Mouse (Mus musculus): Measurements from ENCODE around the gene Mgat4c. TPM values are rescaled to one million over a fixed set of nuclear protein-coding genes. Genes with fewer than 3 reads are reported as not detected.

Mgat4c gene
- polyA plus RNA-seq, 1 experiment from 2014 or later: 56.3 TPM

GRCm38 (mm10) chr10:102191646-102192045 is 510.4 kb downstream of the Mgat4c start:
- Histone ChIP-seq H3K36me3 (replicated peaks; ENCODE audit: control insufficient read depth, insufficient read depth) (no peaks in the 10 kb centered on the region), H3K4me1 (replicated peaks; ENCODE audit: control insufficient read depth, insufficient read depth, low read length) (no peaks in the 10 kb centered on the region), H3K4me2 (replicated peaks) (no peak overlapping the region), H3K4me3 (replicated peaks; ENCODE audit: low read length) (no peak overlapping the region), H3K9me3 (ENCODE audit: control insufficient read depth, low read length) (0 out of 2 replicates have a peak, but pooled peaks cover 3% of the 10 kb centered on the region), H3K9ac (no peak overlapping the region), H3K27me3 (ENCODE audit: control insufficient read depth, insufficient read depth, low read length) (no peaks in the 10 kb centered on the region), H3K27ac (no peak overlapping the region)
- ATAC-seq (ENCODE audit: low FRiP score) (no peak), DNase-seq (ENCODE audit: low spot score) (no peak)
- WGBS: 93% methylated on average over 1 of the region's 1 CpGs

- WGBS: 72% methylated on average over 4 of the region's 4 CpGs
- Histone ChIP-seq H3K4me2 (replicated peaks) (no peak overlapping the region), H3K4me1 (replicated peaks; ENCODE audit: control insufficient read depth, insufficient read depth, low read length) (no peaks in the 10 kb centered on the region), H3K27ac (no peak overlapping the region), H3K9ac (no peak overlapping the region), H3K27me3 (ENCODE audit: control insufficient read depth, insufficient read depth, low read length) (no peaks in the 10 kb centered on the region), H3K36me3 (replicated peaks; ENCODE audit: control insufficient read depth, insufficient read depth) (no peaks in the 10 kb centered on the region), H3K9me3 (ENCODE audit: control insufficient read depth, low read length) (0 out of 2 replicates have a peak, but pooled peaks cover 3% of the 10 kb centered on the region), H3K4me3 (replicated peaks; ENCODE audit: low read length) (no peak overlapping the region)
- DNase-seq (ENCODE audit: low spot score) (no peak), ATAC-seq (ENCODE audit: low FRiP score) (no peak)
Observed at GRCm38 (mm10) chr10:102196850-102197249, 515.6 kb downstream of the Mgat4c start.

- H3K4me1 ChIP-seq (replicated peaks; ENCODE audit: control insufficient read depth, insufficient read depth, low read length): no peaks in the 10 kb centered on the region
- no peaks in the 10 kb centered on the region for H3K36me3 ChIP-seq (replicated peaks; ENCODE audit: control insufficient read depth, insufficient read depth)
- no peak overlapping the region for H3K4me3 ChIP-seq (replicated peaks; ENCODE audit: low read length)
- peak overlapping the region; percentile 62; the same call in 1 of the 2 replicates for H3K27ac ChIP-seq
- H3K27me3 ChIP-seq (ENCODE audit: control insufficient read depth, insufficient read depth, low read length): no peaks in the 10 kb centered on the region
- no peak for DNase-seq (ENCODE audit: low spot score)
- ATAC-seq (ENCODE audit: low FRiP score): peak; percentile 57; the same call in 1 of the 2 replicates
- 31% methylated on average over 6 of the region's 6 CpGs for WGBS
- no peak overlapping the region for H3K9ac ChIP-seq
- no peaks in the 10 kb centered on the region for H3K9me3 ChIP-seq (ENCODE audit: control insufficient read depth, low read length)
- H3K4me2 ChIP-seq (replicated peaks): no peak overlapping the region
Observed at GRCm38 (mm10) chr10:102238558-102239211, 557.4 kb downstream of the Mgat4c start.

GRCm38 (mm10) chr10:102243897-102244296 is 562.6 kb downstream of the Mgat4c start:
- no peak overlapping the region for H3K4me2 ChIP-seq (replicated peaks)
- H3K9ac ChIP-seq: no peak overlapping the region
- H3K27me3 ChIP-seq (ENCODE audit: control insufficient read depth, insufficient read depth, low read length): no peaks in the 10 kb centered on the region
- no peak overlapping the region for H3K4me3 ChIP-seq (replicated peaks; ENCODE audit: low read length)
- no peak for ATAC-seq (ENCODE audit: low FRiP score)
- H3K27ac ChIP-seq: no peak overlapping the region
- H3K36me3 ChIP-seq (replicated peaks; ENCODE audit: control insufficient read depth, insufficient read depth): no peaks in the 10 kb centered on the region
- no peak for DNase-seq (ENCODE audit: low spot score)
- H3K4me1 ChIP-seq (replicated peaks; ENCODE audit: control insufficient read depth, insufficient read depth, low read length): peaks cover 3% of the 10 kb centered on the region; the same call in 1 of the 2 replicates
- no peaks in the 10 kb centered on the region for H3K9me3 ChIP-seq (ENCODE audit: control insufficient read depth, low read length)

- Histone ChIP-seq H3K4me2 (replicated peaks) (no peak overlapping the region), H3K4me1 (replicated peaks; ENCODE audit: control insufficient read depth, insufficient read depth, low read length) (peaks cover 3% of the 10 kb centered on the region; the same call in 1 of the 2 replicates), H3K4me3 (replicated peaks; ENCODE audit: low read length) (no peak overlapping the region), H3K9ac (no peak overlapping the region), H3K36me3 (replicated peaks; ENCODE audit: control insufficient read depth, insufficient read depth) (no peaks in the 10 kb centered on the region), H3K27me3 (ENCODE audit: control insufficient read depth, insufficient read depth, low read length) (no peaks in the 10 kb centered on the region), H3K27ac (peak overlapping the region; percentile 3; the same call in 1 of the 2 replicates), H3K9me3 (ENCODE audit: control insufficient read depth, low read length) (no peaks in the 10 kb centered on the region)
- DNase-seq (ENCODE audit: low spot score) (peak; percentile 26), ATAC-seq (ENCODE audit: low FRiP score) (peak; percentile 72; the same call in 1 of the 2 replicates)
- 44% methylated on average over 5 of the region's 5 CpGs for WGBS
Observed at GRCm38 (mm10) chr10:102244601-102245000, 563.3 kb downstream of the Mgat4c start.

- WGBS: 75% methylated on average over 9 of the region's 9 CpGs
- Histone ChIP-seq H3K9ac (no peak overlapping the region), H3K9me3 (ENCODE audit: control insufficient read depth, low read length) (no peaks in the 10 kb centered on the region), H3K4me2 (replicated peaks) (no peak overlapping the region), H3K36me3 (replicated peaks; ENCODE audit: control insufficient read depth, insufficient read depth) (no peaks in the 10 kb centered on the region), H3K27me3 (ENCODE audit: control insufficient read depth, insufficient read depth, low read length) (no peaks in the 10 kb centered on the region), H3K4me3 (replicated peaks; ENCODE audit: low read length) (no peak overlapping the region), H3K27ac (no peak overlapping the region), H3K4me1 (replicated peaks; ENCODE audit: control insufficient read depth, insufficient read depth, low read length) (peaks cover 3% of the 10 kb centered on the region; the same call in 1 of the 2 replicates)
- DNase-seq (ENCODE audit: low spot score): no peak
- no peak for ATAC-seq (ENCODE audit: low FRiP score)
Observed at GRCm38 (mm10) chr10:102245269-102245668, 564.0 kb downstream of the Mgat4c start.

- Histone ChIP-seq H3K4me1 (replicated peaks; ENCODE audit: control insufficient read depth, insufficient read depth, low read length) (no peaks in the 10 kb centered on the region), H3K9ac (no peak overlapping the region), H3K27ac (no peak overlapping the region), H3K36me3 (replicated peaks; ENCODE audit: control insufficient read depth, insufficient read depth) (no peaks in the 10 kb centered on the region), H3K27me3 (ENCODE audit: control insufficient read depth, insufficient read depth, low read length) (no peaks in the 10 kb centered on the region), H3K4me3 (replicated peaks; ENCODE audit: low read length) (no peak overlapping the region), H3K4me2 (replicated peaks) (no peak overlapping the region), H3K9me3 (ENCODE audit: control insufficient read depth, low read length) (no peaks in the 10 kb centered on the region)
- ATAC-seq (ENCODE audit: low FRiP score): no peak
- 53% methylated on average over 5 of the region's 5 CpGs for WGBS
- no peak for DNase-seq (ENCODE audit: low spot score)
Observed at GRCm38 (mm10) chr10:102308892-102309479, 627.7 kb downstream of the Mgat4c start.

- no peaks in the 10 kb centered on the region for H3K9me3 ChIP-seq (ENCODE audit: control insufficient read depth, low read length)
- H3K4me3 ChIP-seq (replicated peaks; ENCODE audit: low read length): no peak overlapping the region
- H3K4me1 ChIP-seq (replicated peaks; ENCODE audit: control insufficient read depth, insufficient read depth, low read length): 0 out of 2 replicates have a peak, but pooled peaks cover 4% of the 10 kb centered on the region
- ATAC-seq (ENCODE audit: low FRiP score) (0 out of 2 replicates have a peak, but pooled peaks have one; percentile 64), DNase-seq (ENCODE audit: low spot score) (peak; percentile 28)
- no peaks in the 10 kb centered on the region for H3K36me3 ChIP-seq (replicated peaks; ENCODE audit: control insufficient read depth, insufficient read depth)
- H3K4me2 ChIP-seq (replicated peaks): peak overlapping the region; percentile 21; the same call in 1 of the 2 replicates
- H3K27ac ChIP-seq: no peak overlapping the region
- 33% methylated on average over 5 of the region's 5 CpGs for WGBS
- H3K27me3 ChIP-seq (ENCODE audit: control insufficient read depth, insufficient read depth, low read length): no peaks in the 10 kb centered on the region
- no peak overlapping the region for H3K9ac ChIP-seq
Observed at GRCm38 (mm10) chr10:102365685-102366381, 684.5 kb downstream of the Mgat4c start.

GRCm38 (mm10) chr10:102370576-102370975 is 689.3 kb downstream of the Mgat4c start:
- Histone ChIP-seq H3K4me3 (replicated peaks; ENCODE audit: low read length) (no peak overlapping the region), H3K4me2 (replicated peaks) (no peak overlapping the region), H3K27me3 (ENCODE audit: control insufficient read depth, insufficient read depth, low read length) (no peaks in the 10 kb centered on the region), H3K9me3 (ENCODE audit: control insufficient read depth, low read length) (no peaks in the 10 kb centered on the region), H3K27ac (no peak overlapping the region), H3K9ac (no peak overlapping the region), H3K4me1 (replicated peaks; ENCODE audit: control insufficient read depth, insufficient read depth, low read length) (0 out of 2 replicates have a peak, but pooled peaks cover 4% of the 10 kb centered on the region), H3K36me3 (replicated peaks; ENCODE audit: control insufficient read depth, insufficient read depth) (no peaks in the 10 kb centered on the region)
- 79% methylated on average over 1 of the region's 1 CpGs for WGBS
- no peak for DNase-seq (ENCODE audit: low spot score)
- no peak for ATAC-seq (ENCODE audit: low FRiP score)
